Mouse (Mus musculus) liver, postnatal 0 days (tissue): Measurements from ENCODE around the gene B3galt4.

ENCODE experiments used
- CTCF ChIP-seq: sonication (generic); IDR thresholded peaks from 2 replicates; pipeline ENCODE4 v1.5.1; 2016; ENCODE audit warnings: antibody characterized with exemption, low read depth
- EP300 ChIP-seq: IDR thresholded peaks from 2 replicates; pipeline ENCODE4 v1.6.1; 2016; ENCODE audit warnings: antibody characterized with exemption, low read depth, mild to moderate bottlenecking

GRCm38 (mm10) chr17:33931947-33932346 is 19.3 kb downstream of the B3galt4 start:
- TF ChIP-seq EP300 (no peak), CTCF (no peak)
